Mouse (Mus musculus) kidney, adult 2 months (tissue): Measurements from ENCODE around the gene Elf4.

Experiments
- CTCF ChIP-seq: fragments of 200-500 bp; conservative IDR thresholded peaks from 2 replicates; pipeline ENCODE4 v1.5.1; 2011; ENCODE audit warnings: low read depth, mild to moderate bottlenecking, control low read depth, low read length, moderate library complexity, mixed read lengths; ENCODE audit not compliant: insufficient read depth, insufficient read length
- POLR2A ChIP-seq: fragments of 200-500 bp; IDR thresholded peaks from one replicate; pipeline ENCODE4 v1.6.1; 2011; ENCODE audit warnings: low read depth, low read length, control low read depth

- TF ChIP-seq POLR2A (no peak), CTCF (no peak)
These were observed 3.2 kb upstream of the Elf4 start for GRCm38 (mm10) chrX:48466174-48466573.
